In genomic region chr10:81210154-81210553, GRCm38 (mm10) we compare ENCODE assay signal across 19 mouse cellular contexts. TPM values are rescaled to one million over a fixed set of nuclear protein-coding genes. Genes with fewer than 3 reads are reported as not detected.
DNase-seq lines count a peak whose midpoint lies in the region; ATAC-seq and TF ChIP-seq lines count a peak whose summit lies in the region.
"Had no signal": no experiment of that assay in that cellular context is flagged by ENCODE, and none has a peak within 500 bp of the region (broad histone marks: within the 10 kb centered on the region; RNA-seq: fewer than 3 reads in every experiment).

No protein-coding gene starts in this region.

- H3K27me3 ChIP-seq in cerebellum, adult 2 months (ENCODE audit: control insufficient read depth, insufficient read depth, low read length) = no peaks in the 10 kb centered on the region
- no peaks in the 10 kb centered on the region for H3K27me3 ChIP-seq in kidney, adult 2 months (replicated peaks; ENCODE audit: control insufficient read depth, insufficient read depth, low read length)
- peaks cover 67% of the 10 kb centered on the region for H3K27me3 ChIP-seq in megakaryocyte, embryonic 14.5 days (replicated peaks)
- H3K27me3 ChIP-seq: lung, embryonic 15.5 days had no signal

- DNase-seq in cerebellum, adult 2 months = no peak
- DNase-seq in cerebellum, postnatal 25 days = no peak
- DNase-seq in kidney, adult 2 months = no peak
- DNase-seq in kidney, adult 9 months = no peak
- peak; percentile 47 for DNase-seq in R1 (ENCODE audit: low read depth, low spot score)
- DNase-seq in ovary, postnatal 36 days (ENCODE audit: low spot score) = no peak
- DNase-seq: adrenal gland, postnatal 36 days; spleen, adult 18-20 months had no signal

- peak; percentile 44 for TF ChIP-seq CTCF in cerebellum, adult 2 months (IDR thresholded peaks at IDR 0.05; ENCODE audit: borderline replicate concordance, insufficient read depth, low read depth, low read length)
- 0 out of 2 replicates have a peak, but pooled peaks have one; percentile 19 for TF ChIP-seq CTCF in kidney, adult 2 months (conservative IDR thresholded peaks at IDR 0.05; ENCODE audit: insufficient read depth, insufficient read length, low read depth, low read length)

- no peaks in the 10 kb centered on the region for H3K36me3 ChIP-seq in kidney, adult 2 months (ENCODE audit: control insufficient read depth, insufficient read depth, low read length)
- no peaks in the 10 kb centered on the region for H3K36me3 ChIP-seq in megakaryocyte, embryonic 14.5 days (replicated peaks; ENCODE audit: low read length)
- H3K36me3 ChIP-seq: lung, embryonic 15.5 days had no signal

- peaks cover 27% of the 10 kb centered on the region for H3K9me3 ChIP-seq in megakaryocyte, embryonic 14.5 days
- H3K9me3 ChIP-seq: lung, embryonic 15.5 days had no signal

- ATAC-seq in megakaryocyte, adult 5-6 weeks (ENCODE audit: poor library complexity, severe bottlenecking) = no peak
- ATAC-seq: forebrain, embryonic 14.5 days had no signal

- H3K27ac ChIP-seq in cerebellum, adult 2 months (ENCODE audit: insufficient read depth, low read length) = no peak overlapping the region
- no peak overlapping the region for H3K27ac ChIP-seq in kidney, adult 2 months (ENCODE audit: insufficient read depth, low read depth, low read length)
- H3K27ac ChIP-seq: hindbrain, embryonic 14.5 days; lung, embryonic 15.5 days; midbrain, embryonic 10.5 days had no signal

- TF ChIP-seq POLR2A in cerebellum, adult 2 months (IDR thresholded peaks at IDR 0.05; ENCODE audit: borderline replicate concordance, insufficient read depth, low read length) = no peak
- TF ChIP-seq POLR2A in kidney, adult 2 months (IDR thresholded peaks at IDR 0.05; ENCODE audit: low read depth, low read length) = no peak

- no peak overlapping the region for H3K4me3 ChIP-seq in cerebellum, adult 2 months (replicated peaks; ENCODE audit: insufficient read depth, low read depth, low read length)
- H3K4me3 ChIP-seq in kidney, adult 2 months (ENCODE audit: insufficient read depth, low read depth, low read length) = no peak overlapping the region
- peak overlapping the region; percentile 48 for H3K4me3 ChIP-seq in megakaryocyte, embryonic 14.5 days (replicated peaks)
- H3K4me3 ChIP-seq: lung, embryonic 15.5 days; midbrain, embryonic 10.5 days had no signal

- WGBS in cerebellum, adult 2 months = 98% methylated on average over 5 of the region's 5 CpGs
- WGBS in kidney, adult 2 months = 98% methylated on average over 5 of the region's 5 CpGs

- no peaks in the 10 kb centered on the region for H3K4me1 ChIP-seq in cerebellum, adult 2 months (ENCODE audit: control insufficient read depth, insufficient read depth, low read length)
- H3K4me1 ChIP-seq in kidney, adult 2 months (ENCODE audit: control insufficient read depth, insufficient read depth, low read length) = no peaks in the 10 kb centered on the region
- peaks cover 11% of the 10 kb centered on the region for H3K4me1 ChIP-seq in megakaryocyte, embryonic 14.5 days
- H3K4me1 ChIP-seq: lung, embryonic 15.5 days; midbrain, embryonic 10.5 days had no signal

RNA-seq across cellular contexts. Expression of gene Nmrk2, which starts 8.3 kb away (rescaled TPM):
- polyA plus RNA-seq in cerebellum, adult 2 months (2012; rRNA removed) = 0.16 and 0.33 TPM in 2 replicates
- polyA plus RNA-seq in kidney, adult 2 months (2012; rRNA removed) = 0.97 TPM in 1 of 2 replicates, not detected in the other
- polyA plus RNA-seq in megakaryocyte, embryonic 14.5 days (2012; ENCODE audit: insufficient read depth, low replicate concordance) = not detected in 2 replicates
- not detected in 2 replicates for total RNA-seq in megakaryocyte, adult 5-6 weeks (2015)
- total RNA-seq in megakaryocyte, adult 5-6 weeks (2017) = not detected in 2 replicates
- total RNA-seq: adrenal gland, postnatal 36 days had no signal
- polyA plus RNA-seq: forebrain, embryonic 14.5 days; hindbrain, embryonic 14.5 days; kidney, embryonic 16.5 days; midbrain, embryonic 10.5 days had no signal

RNA-seq across cellular contexts. Expression of gene Atcay, which starts 20.5 kb away (rescaled TPM):
- 115 and 122 TPM in 2 replicates for polyA plus RNA-seq in cerebellum, adult 2 months (2012; rRNA removed)
- polyA plus RNA-seq in kidney, adult 2 months (2012; rRNA removed) = 0.05 and 0.39 TPM in 2 replicates
- polyA plus RNA-seq in megakaryocyte, embryonic 14.5 days (2012; ENCODE audit: insufficient read depth, low replicate concordance) = not detected in 2 replicates
- total RNA-seq in megakaryocyte, adult 5-6 weeks (2015) = not detected in 2 replicates
- not detected in 2 replicates for total RNA-seq in megakaryocyte, adult 5-6 weeks (2017)
- total RNA-seq: gastrocnemius, adult 18-20 months had no signal

RNA-seq across cellular contexts. Expression of gene Zfr2, which starts 22.8 kb away (rescaled TPM):
- 77.6 and 79.6 TPM in 2 replicates for polyA plus RNA-seq in cerebellum, adult 2 months (2012; rRNA removed)
- polyA plus RNA-seq in kidney, adult 2 months (2012; rRNA removed) = 4.6 and 6.0 TPM in 2 replicates
- 1.4 TPM in 1 of 2 replicates, not detected in the other for polyA plus RNA-seq in megakaryocyte, embryonic 14.5 days (2012; ENCODE audit: insufficient read depth, low replicate concordance)
- not detected in 2 replicates for total RNA-seq in megakaryocyte, adult 5-6 weeks (2015)
- 0.16 and 0.26 TPM in 2 replicates for total RNA-seq in megakaryocyte, adult 5-6 weeks (2017)

RNA-seq across cellular contexts. Expression of gene 4930442H23Rik, which starts 26.5 kb away (rescaled TPM):
- not detected in 2 replicates for polyA plus RNA-seq in cerebellum, adult 2 months (2012; rRNA removed)
- not detected in 2 replicates for polyA plus RNA-seq in kidney, adult 2 months (2012; rRNA removed)
- polyA plus RNA-seq in megakaryocyte, embryonic 14.5 days (2012; ENCODE audit: insufficient read depth, low replicate concordance) = not detected in 2 replicates
- total RNA-seq in megakaryocyte, adult 5-6 weeks (2015) = not detected in 2 replicates
- not detected in 2 replicates for total RNA-seq in megakaryocyte, adult 5-6 weeks (2017)
- total RNA-seq: adrenal gland, postnatal 36 days; gastrocnemius, adult 18-20 months; layer of hippocampus, postnatal 25 days had no signal
- polyA plus RNA-seq: forebrain, embryonic 14.5 days; heart, embryonic 14.5 days; hindbrain, embryonic 14.5 days; kidney, embryonic 16.5 days; limb, embryonic 11.5 days had no signal

RNA-seq across cellular contexts. Expression of gene Dapk3, which starts 27.3 kb away (rescaled TPM):
- 70.7 and 73.0 TPM in 2 replicates for polyA plus RNA-seq in cerebellum, adult 2 months (2012; rRNA removed)
- 52.9 and 54.0 TPM in 2 replicates for polyA plus RNA-seq in kidney, adult 2 months (2012; rRNA removed)
- polyA plus RNA-seq in megakaryocyte, embryonic 14.5 days (2012; ENCODE audit: insufficient read depth, low replicate concordance) = 168 TPM in 2 replicates
- total RNA-seq in megakaryocyte, adult 5-6 weeks (2015) = 9.8 and 12.7 TPM in 2 replicates
- 27.5 and 36.6 TPM in 2 replicates for total RNA-seq in megakaryocyte, adult 5-6 weeks (2017)

Comparison
In these comparisons a context has a peak if more than half of its experiments do, and no peak if none do; other contexts are left out.
1. RNA of gene Atcay, which starts 20.5 kb away (polyA plus RNA-seq): 115 to 122 TPM in cerebellum, adult 2 months; 0.05 to 0.39 TPM in kidney, adult 2 months and not detected in megakaryocyte, embryonic 14.5 days; every median in the first group is over 10 times any median in the second.
2. RNA of gene Zfr2, which starts 22.8 kb away (polyA plus RNA-seq): 77.6 to 79.6 TPM in cerebellum, adult 2 months; 4.6 to 6.0 TPM in kidney, adult 2 months and 1.4 TPM in megakaryocyte, embryonic 14.5 days; every median in the first group is over 10 times any median in the second.